Mouse (Mus musculus) C2C12 (cell line): Measurements from ENCODE around the gene Slc38a3.
A peak's percentile ranks its signal among the peaks of the same experiment; 100 is the strongest.

ENCODE experiments used
- CTCF ChIP-seq: IDR thresholded peaks from one replicate; pipeline ENCODE4 v1.5.1; 2011; ENCODE audit not compliant: control insufficient read depth, insufficient read depth, insufficient read length
- MYOD1 ChIP-seq: IDR thresholded peaks from one replicate; pipeline ENCODE4 v1.6.1; 2011; ENCODE audit warnings: low read depth; ENCODE audit not compliant: control insufficient read depth, insufficient read length

GRCm38 (mm10) chr9:107626158-107626843, 43.0 kb downstream of the Slc38a3 start:
- no peak for TF ChIP-seq CTCF
- peak; percentile 54 for TF ChIP-seq MYOD1
